Mouse (Mus musculus) urinary bladder, postnatal 0 days (tissue): ENCODE measurements around the gene Mark3. TPM values are rescaled to one million over a fixed set of nuclear protein-coding genes. Genes with fewer than 3 reads are reported as not detected.

Source experiments
- polyA plus RNA-seq: library from polyadenylated mRNA; unstranded; fragments of >200 nt; fragmentation: Nextera tagmentation; extraction: Ambion mirVana; gene quantifications from 2 replicates; pipeline ENCODE4 v1.2.1, GENCODE M21; 2015

Gene Mark3
- polyA plus RNA-seq = 19.7 and 21.8 TPM in 2 replicates

GRCm38 (mm10) chr12:111574074-111574886, at the start of gene Mark3:
Mark3 (plus strand) TSS chr12:111574523.

GRCm38 (mm10) chr12:111537796-111538291, 36.5 kb upstream of the Mark3 start, which contains the start of gene Eif5:
Eif5 (plus strand) TSS chr12:111538016.

GRCm38 (mm10) chr12:111672176-111672575, 97.9 kb downstream of the Mark3 start, which contains the start of gene Ckb:
Ckb (minus strand) TSS chr12:111672338.

GRCm38 (mm10) chr12:111677882-111678669, 103.8 kb downstream of the Mark3 start, which contains the start of gene Trmt61a:
Trmt61a (plus strand) TSS chr12:111678105.

Other genes with a start within 250 kb of the Mark3 start
- 27.2 and 27.5 TPM in 2 replicates for gene Cdc42bpb, start 196.8 kb upstream of the Mark3 start, polyA plus RNA-seq
- 0.20 and 0.25 TPM in 2 replicates for gene Lbhd2, start 167.7 kb upstream of the Mark3 start, polyA plus RNA-seq
- gene Exoc3l4, start 157.5 kb upstream of the Mark3 start, polyA plus RNA-seq = 5.6 and 7.1 TPM in 2 replicates
- 26.2 and 29.6 TPM in 2 replicates for gene Tnfaip2, start 132.1 kb upstream of the Mark3 start, polyA plus RNA-seq
- 14.4 and 14.9 TPM in 2 replicates for gene Gm266, start 88.7 kb upstream of the Mark3 start, polyA plus RNA-seq
- gene Eif5, start 36.5 kb upstream of the Mark3 start, polyA plus RNA-seq = 428 and 477 TPM in 2 replicates
- gene Ckb, start 97.8 kb downstream of the Mark3 start, polyA plus RNA-seq = 2,312 and 2,495 TPM in 2 replicates
- gene Trmt61a, start 103.6 kb downstream of the Mark3 start, polyA plus RNA-seq = 13.8 and 14.8 TPM in 2 replicates
- 41.5 and 46.1 TPM in 2 replicates for gene Bag5, start 138.7 kb downstream of the Mark3 start, polyA plus RNA-seq
- 45.0 and 45.7 TPM in 2 replicates for gene Apopt1, start 138.7 kb downstream of the Mark3 start, polyA plus RNA-seq
- gene Klc1, start 184.3 kb downstream of the Mark3 start, polyA plus RNA-seq = 89.8 and 108 TPM in 2 replicates
- gene Xrcc3, start 239.3 kb downstream of the Mark3 start, polyA plus RNA-seq = 2.9 and 3.4 TPM in 2 replicates
- 79.9 and 81.4 TPM in 2 replicates for gene Zfyve21, start 239.6 kb downstream of the Mark3 start, polyA plus RNA-seq